Mouse (Mus musculus): ENCODE data around the gene Map1s. TPM values are rescaled to one million over a fixed set of nuclear protein-coding genes. Genes with fewer than 3 reads are reported as not detected.

Map1s gene
- polyA plus RNA-seq, 1 experiment: 3.3 TPM

GRCm38 (mm10) chr8:70920049-70920922 lies 14.6 kb downstream of the Map1s start:
- H3K4me1 ChIP-seq (ENCODE audit: control insufficient read depth): no peaks in the 10 kb centered on the region
- peaks cover 38% of the 10 kb centered on the region for H3K36me3 ChIP-seq (ENCODE audit: control insufficient read depth)

GRCm38 (mm10) chr8:70924151-70924550 lies 18.4 kb downstream of the Map1s start:
- peaks cover 7% of the 10 kb centered on the region for H3K4me1 ChIP-seq (ENCODE audit: control insufficient read depth)
- TF ChIP-seq GATA1 (IDR thresholded peaks at IDR 0.05; ENCODE audit: low read length) (no peak), TAL1 (IDR thresholded peaks at IDR 0.05; ENCODE audit: low read length) (no peak)
- H3K36me3 ChIP-seq (ENCODE audit: control insufficient read depth): peaks cover 3% of the 10 kb centered on the region
- H3K4me3 ChIP-seq (replicated peaks): no peak overlapping the region
- H3K27me3 ChIP-seq (ENCODE audit: control insufficient read depth): no peaks in the 10 kb centered on the region
- H3K9me3 ChIP-seq (ENCODE audit: control insufficient read depth, low read length): no peaks in the 10 kb centered on the region

More at GRCm38 (mm10) chr8:70920049-70920922, 14.6 kb downstream of the Map1s start:
- TF ChIP-seq TAL1 (IDR thresholded peaks at IDR 0.05; ENCODE audit: low read length): no peak
- no peak for TF ChIP-seq GATA1 (IDR thresholded peaks at IDR 0.05; ENCODE audit: low read length)
- H3K9me3 ChIP-seq (ENCODE audit: control insufficient read depth, low read length): no peaks in the 10 kb centered on the region
- no peaks in the 10 kb centered on the region for H3K27me3 ChIP-seq (ENCODE audit: control insufficient read depth)
- H3K4me3 ChIP-seq (replicated peaks): no peak overlapping the region

GRCm38 (mm10) chr8:70925754-70926153 lies 20.0 kb downstream of the Map1s start:
- no peak for TF ChIP-seq TAL1 (IDR thresholded peaks at IDR 0.05; ENCODE audit: low read length)
- TF ChIP-seq GATA1 (IDR thresholded peaks at IDR 0.05; ENCODE audit: low read length): no peak
- no peaks in the 10 kb centered on the region for H3K9me3 ChIP-seq (ENCODE audit: control insufficient read depth, low read length)
- H3K36me3 ChIP-seq (ENCODE audit: control insufficient read depth): no peaks in the 10 kb centered on the region
- H3K4me3 ChIP-seq (replicated peaks): no peak overlapping the region
- no peaks in the 10 kb centered on the region for H3K27me3 ChIP-seq (ENCODE audit: control insufficient read depth)
- H3K4me1 ChIP-seq (ENCODE audit: control insufficient read depth): peaks cover 8% of the 10 kb centered on the region

GRCm38 (mm10) chr8:70926396-70926795 lies 20.7 kb downstream of the Map1s start:
- Histone ChIP-seq H3K4me1 (ENCODE audit: control insufficient read depth) (peaks cover 8% of the 10 kb centered on the region), H3K9me3 (ENCODE audit: control insufficient read depth, low read length) (no peaks in the 10 kb centered on the region), H3K4me3 (replicated peaks) (no peak overlapping the region), H3K36me3 (ENCODE audit: control insufficient read depth) (no peaks in the 10 kb centered on the region), H3K27me3 (ENCODE audit: control insufficient read depth) (no peaks in the 10 kb centered on the region)
- TF ChIP-seq TAL1 (IDR thresholded peaks at IDR 0.05; ENCODE audit: low read length): no peak
- no peak for TF ChIP-seq GATA1 (IDR thresholded peaks at IDR 0.05; ENCODE audit: low read length)

GRCm38 (mm10) chr8:70928096-70928495 lies 22.4 kb downstream of the Map1s start:
- H3K27me3 ChIP-seq (ENCODE audit: control insufficient read depth): no peaks in the 10 kb centered on the region
- no peaks in the 10 kb centered on the region for H3K36me3 ChIP-seq (ENCODE audit: control insufficient read depth)
- no peaks in the 10 kb centered on the region for H3K9me3 ChIP-seq (ENCODE audit: control insufficient read depth, low read length)
- H3K4me1 ChIP-seq (ENCODE audit: control insufficient read depth): peaks cover 8% of the 10 kb centered on the region
- TF ChIP-seq GATA1 (IDR thresholded peaks at IDR 0.05; ENCODE audit: low read length) (no peak), TAL1 (IDR thresholded peaks at IDR 0.05; ENCODE audit: low read length) (no peak)
- H3K4me3 ChIP-seq (replicated peaks): no peak overlapping the region

- no peaks in the 10 kb centered on the region for H3K27me3 ChIP-seq (ENCODE audit: control insufficient read depth)
- no peaks in the 10 kb centered on the region for H3K9me3 ChIP-seq (ENCODE audit: control insufficient read depth, low read length)
- no peaks in the 10 kb centered on the region for H3K36me3 ChIP-seq (ENCODE audit: control insufficient read depth)
- TF ChIP-seq TAL1 (IDR thresholded peaks at IDR 0.05; ENCODE audit: low read length) (no peak), GATA1 (IDR thresholded peaks at IDR 0.05; ENCODE audit: low read length) (no peak)
- no peak overlapping the region for H3K4me3 ChIP-seq (replicated peaks)
- H3K4me1 ChIP-seq (ENCODE audit: control insufficient read depth): peaks cover 8% of the 10 kb centered on the region
Measured at GRCm38 (mm10) chr8:70928778-70929322, 23.1 kb downstream of the Map1s start.

- TF ChIP-seq TAL1 (IDR thresholded peaks at IDR 0.05; ENCODE audit: low read length) (no peak), GATA1 (IDR thresholded peaks at IDR 0.05; ENCODE audit: low read length) (no peak)
- H3K4me1 ChIP-seq (ENCODE audit: control insufficient read depth): peaks cover 8% of the 10 kb centered on the region
- no peaks in the 10 kb centered on the region for H3K36me3 ChIP-seq (ENCODE audit: control insufficient read depth)
Measured at GRCm38 (mm10) chr8:70931731-70932130, 26.0 kb downstream of the Map1s start.

GRCm38 (mm10) chr8:70933036-70933435 lies 27.3 kb downstream of the Map1s start:
- TF ChIP-seq GATA1 (IDR thresholded peaks at IDR 0.05; ENCODE audit: low read length) (no peak), TAL1 (IDR thresholded peaks at IDR 0.05; ENCODE audit: low read length) (no peak)
- Histone ChIP-seq H3K9me3 (ENCODE audit: control insufficient read depth, low read length) (no peaks in the 10 kb centered on the region), H3K4me1 (ENCODE audit: control insufficient read depth) (peaks cover 8% of the 10 kb centered on the region), H3K27me3 (ENCODE audit: control insufficient read depth) (peaks cover 9% of the 10 kb centered on the region; the same call in 1 of the 2 replicates), H3K36me3 (ENCODE audit: control insufficient read depth) (no peaks in the 10 kb centered on the region), H3K4me3 (replicated peaks) (no peak overlapping the region)

More at GRCm38 (mm10) chr8:70931731-70932130, 26.0 kb downstream of the Map1s start:
- no peaks in the 10 kb centered on the region for H3K9me3 ChIP-seq (ENCODE audit: control insufficient read depth, low read length)
- no peak overlapping the region for H3K4me3 ChIP-seq (replicated peaks)
- H3K27me3 ChIP-seq (ENCODE audit: control insufficient read depth): peaks cover 9% of the 10 kb centered on the region; the same call in 1 of the 2 replicates

GRCm38 (mm10) chr8:70934786-70935185 lies 29.1 kb downstream of the Map1s start:
- Histone ChIP-seq H3K4me1 (ENCODE audit: control insufficient read depth) (no peaks in the 10 kb centered on the region), H3K4me3 (replicated peaks) (no peak overlapping the region), H3K9me3 (ENCODE audit: control insufficient read depth, low read length) (no peaks in the 10 kb centered on the region), H3K27me3 (ENCODE audit: control insufficient read depth) (peaks cover 9% of the 10 kb centered on the region; the same call in 1 of the 2 replicates), H3K36me3 (ENCODE audit: control insufficient read depth) (no peaks in the 10 kb centered on the region)
- TF ChIP-seq TAL1 (IDR thresholded peaks at IDR 0.05; ENCODE audit: low read length) (no peak), GATA1 (IDR thresholded peaks at IDR 0.05; ENCODE audit: low read length) (no peak)
